Mouse (Mus musculus) telencephalon, adult 2 months (tissue): ENCODE measurements around the gene Faim2.

Experiments
- DNase-seq: peaks from one replicate; pipeline ENCODE4 v3.0.0-alpha.2; 2011; ENCODE audit warnings: low read depth, low spot score

Gene Faim2

DNA sequence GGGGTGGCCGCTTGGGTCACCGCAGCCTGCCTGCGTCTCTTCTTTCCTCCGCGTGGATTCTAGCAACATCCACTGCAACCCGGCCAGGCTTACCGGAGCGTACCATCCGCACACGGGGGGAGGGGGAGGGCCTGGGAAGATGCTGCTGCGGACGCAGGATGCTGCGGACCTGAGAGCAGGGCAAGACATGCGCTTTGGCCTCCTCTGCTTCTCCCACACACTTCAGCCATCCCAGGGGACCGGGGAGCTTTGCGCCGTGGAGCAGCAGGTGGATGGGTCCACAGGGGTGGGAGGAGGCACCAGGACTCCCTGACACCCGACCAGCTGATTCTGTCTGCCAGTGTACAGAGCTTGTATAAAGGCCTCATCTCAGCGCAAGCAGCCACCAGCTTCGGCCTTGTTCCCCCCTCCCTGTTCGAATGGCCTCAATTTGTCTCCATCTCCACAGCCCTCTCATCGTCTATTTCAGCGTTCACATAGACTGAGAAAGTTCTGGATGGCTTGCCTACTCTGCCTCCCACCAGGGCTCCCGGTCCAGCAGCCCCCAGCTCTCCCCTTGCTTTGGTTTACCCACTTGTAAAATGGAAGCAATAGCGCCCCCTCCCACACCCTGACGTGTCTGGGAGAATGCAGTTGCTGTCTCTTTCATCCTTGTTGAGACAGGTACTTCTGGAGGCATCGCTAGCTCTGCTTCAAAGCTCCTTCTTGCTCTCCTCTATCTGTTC, at the start of gene Faim2:
Faim2 (minus strand) TSS at position 537 of the 725 bp plus-strand sequence.
- peak; percentile 77 for DNase-seq

DNA sequence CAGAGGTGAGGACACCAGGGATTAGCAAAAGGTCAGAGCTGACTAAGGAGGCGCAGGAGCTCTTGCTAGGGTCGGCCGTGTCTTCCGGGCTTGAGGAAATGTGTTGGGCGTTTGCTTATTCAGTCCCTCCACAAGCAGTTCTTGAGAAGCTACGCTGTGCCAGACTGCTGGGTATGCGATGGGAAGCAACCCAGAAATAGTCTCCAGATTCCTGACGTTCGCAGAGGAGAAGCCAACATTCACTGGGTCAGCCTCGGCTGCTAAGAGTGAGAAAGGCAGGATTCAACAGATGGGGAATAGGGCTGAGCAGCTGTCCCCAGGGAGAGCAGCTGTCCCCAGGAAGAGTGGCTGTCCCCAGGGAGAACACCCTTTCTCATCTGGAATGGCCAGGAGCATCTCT, 41.2 kb upstream of the Faim2 start:
- peak; percentile 60 for DNase-seq

DNA sequence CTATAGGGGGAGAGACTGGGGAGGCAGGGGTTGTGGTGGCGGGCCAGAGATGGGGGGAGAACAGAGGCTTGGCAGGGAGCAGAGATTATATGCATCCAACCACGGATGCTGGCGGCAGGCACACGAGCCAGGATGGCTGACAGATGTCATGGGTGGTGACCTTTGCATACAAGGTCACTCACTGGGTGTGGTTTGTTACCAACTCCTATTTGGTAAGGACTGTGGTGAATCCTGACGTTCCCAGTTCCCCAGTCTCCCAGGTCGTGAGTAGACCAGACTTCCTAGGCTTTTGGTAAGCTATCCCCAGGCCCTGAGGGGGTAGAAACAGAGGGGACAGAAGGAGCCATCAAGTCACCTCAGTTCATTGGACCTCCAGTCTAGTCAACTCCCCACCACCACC, 40.7 kb upstream of the Faim2 start:
- DNase-seq, result no peak

DNA sequence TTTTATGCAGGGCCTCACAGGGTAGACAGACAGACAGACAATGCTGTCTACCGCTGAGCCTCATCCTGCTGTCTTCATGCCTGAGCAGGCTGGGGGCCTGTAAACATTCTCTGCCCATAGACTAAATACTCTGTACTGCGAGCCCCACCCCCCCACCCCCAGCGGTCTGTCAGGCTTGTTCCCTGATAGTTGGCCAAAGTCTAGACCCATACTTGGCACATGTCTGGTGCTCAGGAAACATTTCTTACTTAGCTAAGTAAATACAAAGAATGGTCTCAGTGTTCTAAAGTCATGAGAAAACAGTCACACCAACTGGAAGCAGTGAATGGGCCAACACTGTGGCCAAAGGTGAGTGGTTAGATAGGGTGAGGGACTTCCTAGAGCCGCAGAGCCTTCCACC, 39.4 kb upstream of the Faim2 start:
- DNase-seq, result no peak

DNA sequence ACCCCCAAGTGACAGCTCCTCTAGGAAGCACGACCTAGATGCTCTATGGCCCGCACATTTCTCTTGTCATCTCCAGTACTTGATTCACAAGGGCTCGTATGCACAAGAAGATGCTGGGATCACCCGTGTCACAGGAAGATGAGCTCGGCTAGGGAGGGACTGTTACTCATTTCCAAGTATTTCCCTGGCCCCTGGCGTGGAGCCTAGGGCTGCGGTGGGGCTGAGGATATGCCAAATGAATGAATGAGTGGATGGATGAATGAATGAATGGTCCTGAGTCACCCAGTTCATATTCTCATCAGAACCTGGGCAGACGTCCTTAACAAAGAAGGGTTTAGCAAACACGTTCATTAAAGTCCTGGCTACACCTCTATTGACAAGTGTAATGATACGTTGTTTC, 32.3 kb upstream of the Faim2 start:
- no peak for DNase-seq

DNA sequence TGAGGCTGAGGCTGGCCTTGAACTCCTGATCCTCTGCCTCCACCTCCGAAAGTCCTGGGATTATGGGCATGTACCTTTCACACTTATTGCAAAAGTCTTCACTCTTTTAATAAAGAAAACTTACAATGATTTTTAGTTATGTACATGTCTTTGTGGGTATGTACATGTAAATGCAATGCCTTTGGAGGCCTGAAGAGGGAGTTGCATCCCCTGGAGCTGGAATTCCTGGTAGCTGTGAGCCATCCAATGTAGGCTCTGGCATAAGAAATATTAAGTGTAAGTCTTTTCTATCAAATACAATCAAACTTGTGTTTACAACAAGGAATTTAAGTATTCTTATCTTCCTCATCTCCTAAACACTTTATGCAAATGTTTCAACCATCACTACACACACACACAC, 31.0 kb upstream of the Faim2 start:
- no peak for DNase-seq

DNA sequence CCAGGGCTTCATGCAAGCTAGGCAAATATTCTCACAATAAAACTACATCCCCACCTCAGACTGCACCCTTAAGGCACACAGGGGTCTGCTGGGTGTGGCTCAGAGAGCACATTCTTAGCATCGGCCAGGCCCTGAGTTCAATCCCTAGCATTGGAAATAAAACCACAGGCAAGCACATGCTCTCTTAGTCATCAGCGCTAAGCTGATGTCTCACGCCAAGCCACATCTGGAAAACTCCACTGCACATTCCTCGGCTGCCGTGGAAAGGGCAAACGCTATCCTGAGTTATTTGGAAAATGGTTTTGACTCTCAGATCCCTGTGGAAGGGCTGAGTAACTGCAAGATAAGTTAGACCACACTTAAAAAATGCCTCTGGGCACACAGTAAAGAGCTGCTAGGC, 25.8 kb upstream of the Faim2 start:
- DNase-seq, result no peak

DNA sequence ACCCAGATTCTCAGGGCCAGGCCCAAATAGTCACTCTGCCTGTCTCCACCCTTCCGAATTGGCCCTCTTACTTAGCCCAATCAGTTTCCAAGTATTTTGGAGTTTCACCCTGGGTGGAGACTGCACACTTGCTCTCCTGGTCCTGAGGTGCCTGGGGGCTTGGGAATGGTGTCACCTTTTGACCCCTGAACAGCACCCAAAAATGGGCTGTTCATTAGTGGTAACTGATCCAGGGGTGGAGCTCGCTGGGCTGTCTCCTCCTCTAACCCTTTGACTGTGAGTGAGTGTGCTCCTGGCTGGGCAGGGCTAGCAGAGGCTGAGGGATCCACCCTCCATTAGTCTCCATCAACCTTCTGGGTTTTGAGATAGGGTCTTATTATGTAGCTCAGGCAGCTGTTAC, 21.9 kb upstream of the Faim2 start:
- DNase-seq, result no peak

DNA sequence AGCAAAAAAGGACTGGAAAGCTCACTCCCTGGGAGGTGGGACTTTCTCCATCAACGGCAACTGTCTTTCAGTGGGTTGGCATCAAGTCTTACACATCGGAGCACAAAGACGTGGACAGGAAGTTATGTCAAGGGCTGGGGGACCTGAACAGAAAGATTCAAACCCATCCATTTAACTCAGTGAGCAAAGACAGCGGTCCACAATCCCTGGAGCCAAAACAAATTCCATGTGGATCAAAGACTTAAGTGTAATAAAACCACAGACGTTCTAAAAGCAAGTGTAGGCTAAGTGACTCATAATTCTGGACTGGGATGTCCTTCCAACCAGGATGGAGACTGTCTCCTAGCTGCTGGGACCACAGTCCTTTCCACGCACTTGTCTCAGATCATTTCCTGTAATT, 19.8 kb upstream of the Faim2 start:
- no peak for DNase-seq

DNA sequence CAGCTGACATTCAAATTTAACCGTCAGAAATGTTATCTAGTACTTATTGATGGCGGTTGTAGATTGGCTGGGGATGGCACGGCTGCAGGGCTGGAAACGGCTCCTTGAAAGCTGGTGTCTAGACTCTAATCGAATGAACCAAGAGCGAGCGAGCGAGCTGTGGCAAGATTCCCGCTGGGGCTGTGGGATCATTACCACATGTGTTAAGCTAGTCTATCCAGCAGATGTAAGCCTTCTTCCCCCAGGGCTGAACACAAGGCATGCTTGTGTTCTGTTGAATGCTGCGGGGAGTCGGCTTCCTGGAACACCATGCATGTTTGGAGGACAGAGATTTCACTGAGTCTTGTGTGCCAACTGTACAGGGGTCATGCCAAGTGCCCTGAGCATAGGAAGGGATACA, 18.6 kb upstream of the Faim2 start:
- DNase-seq, result no peak

DNA sequence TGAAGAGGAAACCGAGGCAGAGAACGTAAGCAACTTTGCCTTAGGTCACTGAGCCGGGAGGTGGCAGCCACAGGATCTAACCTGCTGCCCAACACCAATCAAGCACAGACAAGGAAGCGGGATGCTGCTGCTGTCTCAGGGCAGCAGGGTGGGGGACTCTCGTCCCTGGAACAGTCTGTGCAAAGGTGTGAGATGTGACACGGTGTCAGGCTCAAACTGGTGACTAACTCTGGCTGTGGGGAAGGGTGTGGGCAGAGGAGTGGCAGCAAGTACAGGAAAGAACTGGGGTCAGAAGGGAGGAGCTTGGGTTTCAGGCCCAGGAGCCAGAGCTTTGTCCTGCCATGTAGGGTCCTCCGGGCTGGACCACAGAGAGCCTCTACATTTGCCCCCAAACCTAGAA, 16.1 kb upstream of the Faim2 start:
- no peak for DNase-seq

DNA sequence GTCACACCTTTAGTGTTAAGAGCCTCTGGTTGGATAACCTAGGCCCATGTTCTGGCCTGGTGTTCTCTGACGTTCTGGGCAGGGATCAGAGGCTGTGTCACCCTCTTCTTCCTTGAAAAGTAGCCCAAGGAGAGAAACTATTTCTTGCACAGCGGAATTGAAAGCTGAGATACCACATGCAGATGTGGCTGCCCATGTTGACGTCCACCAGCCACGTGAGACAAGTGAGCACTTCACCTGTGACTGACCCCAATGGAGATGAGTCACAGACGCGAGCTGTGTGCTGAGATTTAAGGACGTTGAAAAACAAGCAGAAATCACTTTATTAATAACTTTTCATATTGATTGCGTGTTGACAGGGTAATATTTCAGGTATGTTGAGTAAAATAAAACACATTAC, 11.9 kb upstream of the Faim2 start:
- no peak for DNase-seq

DNA sequence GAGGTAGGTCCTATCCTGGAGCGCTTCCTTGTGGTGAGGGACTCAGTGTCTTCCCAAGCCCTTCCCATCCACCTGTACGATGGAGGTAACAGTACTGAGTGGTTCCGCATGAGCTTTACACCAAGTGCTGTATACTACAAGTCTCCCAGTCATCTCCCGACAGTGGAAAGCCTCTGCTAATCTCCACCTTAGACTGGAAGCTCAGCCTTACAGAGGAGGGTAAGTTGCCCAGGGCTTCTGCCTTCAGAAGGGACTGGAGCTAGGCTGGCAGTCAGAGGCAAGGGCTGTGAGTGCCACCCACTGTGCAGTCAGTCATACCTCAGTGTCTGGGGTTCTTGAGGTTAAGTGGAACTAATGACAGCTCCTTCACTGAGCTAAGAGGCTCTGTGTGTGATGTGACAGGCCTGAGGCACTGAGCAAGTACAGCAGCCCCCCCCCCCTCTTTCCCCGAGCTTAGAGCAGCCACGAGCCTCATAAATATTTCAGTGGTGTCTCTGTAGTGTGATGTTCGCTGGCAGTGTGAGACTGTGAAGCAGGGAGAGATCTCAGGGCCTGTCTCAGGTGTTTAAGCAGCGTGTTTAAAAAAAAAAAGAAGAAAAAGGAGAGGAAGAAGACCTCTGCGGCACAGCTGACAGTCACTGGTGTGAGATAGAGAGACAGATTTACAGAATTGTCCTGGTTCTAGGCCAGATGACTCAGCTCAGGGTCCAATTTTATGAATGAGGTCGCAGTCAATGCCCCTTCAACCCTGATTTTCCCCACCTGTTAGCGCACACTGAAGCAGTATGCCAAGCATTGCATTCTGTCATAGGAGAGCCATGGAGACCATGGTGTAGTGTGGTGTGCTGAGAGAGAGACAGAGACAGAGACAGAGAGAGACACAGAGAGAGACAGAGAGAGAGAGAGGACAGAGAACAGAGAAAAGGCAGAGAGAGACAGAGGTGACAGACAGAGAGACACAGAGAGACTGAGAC, 9.2 kb upstream of the Faim2 start:
- no peak for DNase-seq

DNA sequence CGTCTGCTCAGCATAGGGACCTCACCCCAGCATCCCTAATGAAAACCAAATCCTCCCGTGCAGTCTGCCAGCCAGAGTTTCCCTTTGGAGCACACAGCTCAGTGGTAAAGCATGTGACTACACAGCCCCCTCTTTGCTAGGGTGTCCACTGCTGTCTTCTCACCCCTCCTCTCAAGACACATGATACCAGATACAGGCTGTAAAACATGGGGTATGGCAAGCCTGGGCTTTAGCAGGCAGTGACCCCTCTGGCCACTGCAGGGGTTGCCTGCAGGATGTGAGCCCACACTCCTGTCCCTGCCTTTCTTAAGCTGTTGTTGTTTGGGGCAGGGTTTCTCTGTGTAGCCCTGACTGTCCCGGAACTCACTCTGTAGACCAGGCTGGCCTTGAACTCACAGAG, 4.1 kb upstream of the Faim2 start:
- no peak for DNase-seq

DNA sequence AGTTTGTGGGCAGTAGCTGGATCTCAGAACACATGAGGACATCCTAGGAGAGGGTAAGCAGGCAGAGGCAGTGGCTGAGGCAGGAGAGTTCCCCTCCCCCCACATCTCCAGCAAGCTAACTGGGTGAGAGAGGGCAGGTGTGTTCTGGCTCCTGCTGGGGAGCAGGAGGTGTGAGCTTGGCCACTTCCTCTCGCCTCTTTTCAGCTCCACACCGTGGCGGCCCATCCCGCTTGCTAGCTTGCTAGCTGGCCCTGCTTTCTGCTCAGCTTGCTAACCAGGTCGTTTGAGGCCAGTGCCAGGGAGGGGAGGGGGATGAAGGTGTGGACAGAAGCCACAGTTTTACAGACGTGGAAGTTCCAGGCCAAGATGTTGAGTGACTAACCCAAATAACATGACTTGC, 3.2 kb upstream of the Faim2 start:
- DNase-seq, result no peak

DNA sequence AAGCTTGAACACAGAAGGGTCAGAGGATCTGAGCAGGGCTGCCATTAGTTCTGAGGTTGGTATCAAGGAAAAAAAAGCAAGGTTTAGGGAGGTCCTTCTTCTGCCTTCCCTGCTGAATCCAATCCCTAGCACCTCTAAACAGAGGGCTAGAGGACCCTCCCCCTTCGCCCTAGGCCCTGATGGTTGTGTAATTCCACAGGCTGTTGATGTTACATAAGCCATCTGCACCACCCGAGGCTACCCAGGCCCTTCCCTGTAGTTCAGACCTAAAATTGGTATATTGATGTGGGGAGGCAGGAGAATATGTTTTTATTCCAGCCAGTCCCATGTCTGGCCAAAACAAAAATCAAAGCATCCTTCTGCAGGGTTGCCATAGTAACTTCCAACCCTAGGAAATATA, 1.3 kb downstream of the Faim2 start:
- DNase-seq, result peak; percentile 71

DNA sequence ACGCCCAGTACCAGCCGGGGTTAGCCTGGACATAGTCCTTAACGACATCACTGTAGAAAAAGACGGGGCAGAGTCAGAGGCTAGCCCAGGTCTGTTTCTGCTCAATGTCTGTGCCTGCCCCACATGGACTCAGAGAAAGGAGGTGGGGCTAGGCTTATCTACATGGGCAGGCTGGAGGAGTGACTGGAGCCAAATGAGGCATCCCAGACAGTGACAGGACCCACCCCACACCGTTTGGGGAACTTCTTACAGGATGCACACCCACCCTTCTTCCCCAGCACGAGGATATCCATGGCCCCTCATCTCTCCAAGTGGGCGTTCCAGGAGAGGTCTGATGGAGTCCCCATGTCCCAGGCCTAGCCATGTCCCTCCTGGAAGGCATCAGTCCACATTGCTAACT, 7.7 kb downstream of the Faim2 start:
- no peak for DNase-seq

DNA sequence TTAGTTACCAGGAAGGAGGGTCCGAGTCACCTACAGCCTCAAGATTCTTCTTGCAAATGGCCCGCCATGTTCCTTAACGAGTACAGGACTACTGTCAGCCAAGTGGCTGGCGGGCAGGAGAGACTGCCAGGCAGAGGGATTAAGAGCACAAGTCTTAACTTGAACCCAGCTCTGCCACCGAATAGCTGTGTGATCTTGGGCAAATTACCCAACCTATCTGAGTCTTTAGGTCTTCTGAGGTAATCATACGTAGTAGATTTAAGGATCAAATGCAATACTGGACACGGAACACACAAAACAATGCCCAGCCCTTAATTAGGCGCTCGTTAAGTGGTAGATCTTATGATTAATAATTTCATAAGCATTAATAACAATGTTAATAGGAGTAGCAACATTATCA, 8.3 kb downstream of the Faim2 start:
- no peak for DNase-seq

DNA sequence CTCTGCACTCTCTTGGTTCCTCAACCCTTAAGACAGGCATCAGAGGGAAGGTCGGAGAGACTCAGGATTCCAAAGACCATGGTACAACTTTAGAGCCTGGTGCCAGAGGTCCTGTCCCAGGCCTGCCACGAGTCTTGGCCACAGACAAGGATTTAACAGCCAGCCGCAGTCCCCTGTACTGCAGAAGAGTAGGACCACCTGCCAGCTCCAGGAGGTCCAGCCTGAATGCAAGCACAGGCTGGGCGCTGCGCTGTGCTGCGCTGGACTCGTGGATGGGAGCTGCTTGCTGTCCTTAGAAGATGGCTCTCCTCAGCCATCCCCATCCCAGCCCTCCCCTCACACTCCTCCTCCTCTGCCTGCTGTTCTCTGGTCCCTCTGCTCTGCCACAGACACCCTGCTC, 10.2 kb downstream of the Faim2 start:
- no peak for DNase-seq

DNA sequence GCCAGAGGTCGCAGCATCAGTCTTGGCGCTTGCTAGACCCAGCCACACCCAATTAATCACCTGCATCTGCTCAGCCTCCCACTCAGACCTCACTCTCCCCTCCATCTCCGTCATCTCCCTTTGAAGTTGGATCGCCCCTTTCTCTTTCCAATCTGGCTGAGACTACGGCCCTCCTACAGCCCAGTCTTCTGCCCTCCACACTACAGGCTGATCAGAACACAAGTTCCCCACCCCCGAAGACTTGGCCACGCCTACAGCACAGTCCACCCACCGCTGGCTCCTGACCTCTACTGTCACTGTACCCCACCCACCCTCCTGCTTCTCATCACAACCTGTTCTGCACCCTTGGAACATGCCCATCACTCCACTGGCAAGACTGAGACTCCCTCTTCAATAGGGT, 11.2 kb downstream of the Faim2 start:
- DNase-seq, result no peak

DNA sequence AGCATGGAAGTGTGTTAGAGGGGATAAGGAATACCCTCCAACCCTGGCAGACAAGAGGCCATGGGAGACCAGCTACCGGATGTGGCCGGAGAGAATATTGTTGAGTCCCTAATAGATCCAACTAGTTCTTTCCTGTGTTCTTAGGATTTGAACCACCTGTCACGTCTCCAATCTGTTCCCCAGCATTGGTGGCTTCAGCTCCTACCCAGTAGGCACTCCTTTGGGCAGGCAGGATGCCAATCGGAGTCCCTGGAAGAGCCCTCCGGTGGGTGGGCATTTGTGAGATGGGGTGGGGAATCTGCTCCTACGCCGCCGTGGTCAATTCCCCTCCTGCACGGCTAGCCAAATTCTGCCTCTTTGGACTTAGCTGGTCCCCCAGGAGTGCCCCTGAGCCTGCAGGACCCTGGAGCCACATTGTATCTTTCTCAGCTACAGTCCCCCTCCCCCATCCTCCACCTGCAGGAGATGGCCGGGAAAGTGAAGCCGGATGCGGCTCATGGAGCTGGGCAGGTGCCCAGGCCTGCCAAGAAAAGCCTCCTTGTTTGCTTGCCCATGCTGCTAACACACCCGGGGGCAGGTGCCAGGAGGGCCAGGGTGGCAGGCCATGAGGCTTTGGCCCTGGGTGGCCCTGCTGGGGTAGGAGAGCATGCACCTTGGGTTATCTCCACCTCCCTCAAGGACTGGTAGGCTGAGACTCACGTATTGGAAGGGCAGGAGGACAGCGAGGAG, 16.0 kb downstream of the Faim2 start:
- DNase-seq, result no peak

DNA sequence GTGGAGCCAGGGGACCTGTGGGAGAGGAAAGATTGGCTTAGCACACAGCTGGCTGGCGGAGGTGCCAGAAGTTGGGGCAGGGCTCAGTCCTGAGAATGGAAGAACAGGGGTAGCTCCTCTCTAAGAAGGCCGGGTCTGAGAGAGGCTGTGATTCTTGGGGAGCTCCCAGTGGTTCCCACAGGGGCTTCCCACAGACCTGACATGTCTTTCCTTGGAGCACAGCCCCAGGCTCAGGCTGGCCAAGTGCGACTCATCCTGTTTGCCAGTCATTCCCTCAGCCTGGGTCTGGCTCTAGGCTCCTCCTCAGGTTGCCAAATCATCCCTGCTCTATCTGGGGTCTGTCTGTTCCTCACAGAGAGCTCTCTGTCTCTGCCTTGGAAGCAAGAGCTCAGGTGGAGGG, 17.3 kb downstream of the Faim2 start:
- no peak for DNase-seq
